Mouse (Mus musculus) intestine, postnatal 0 days (tissue): ENCODE measurements at regions not wholly inside any gene's neighbourhood (a gene's known extent, or its start where the extent isn't known, plus 50 kb on each side); places are given as distances from the start of the nearest gene placed in this dataset.
"Not testable (repeated sequence)": the region's sequence is repeated elsewhere in the genome, so short reads cannot be mapped to it uniquely, and the experiment has no call there.

Experiments
- ATAC-seq: fragments of 200-750 bp; cut with Nextera tagmentation; 2 replicates; pipeline ENCODE4 v1.8.0; 2017; ENCODE audit warnings: mild to moderate bottlenecking, moderate TSS enrichment, moderate library complexity
- H3K27ac ChIP-seq: fragments of 300-500 bp; sonication (generic); 2 replicates; pipeline ENCODE4 v1.5.1; 2014; ENCODE audit warnings: mild to moderate bottlenecking, low read depth, low read length, moderate library complexity
- H3K27me3 ChIP-seq: fragments of 300-500 bp; sonication (generic); replicated peaks from 2 replicates; pipeline ENCODE4 v1.6.1; 2014; ENCODE audit warnings: low read length, mixed read lengths; ENCODE audit not compliant: control insufficient read depth, insufficient read depth
- H3K36me3 ChIP-seq: fragments of 300-500 bp; sonication (generic); 2 replicates; pipeline ENCODE4 v1.6.1; 2014; ENCODE audit warnings: mild to moderate bottlenecking, moderate library complexity; ENCODE audit not compliant: control insufficient read depth, insufficient read depth
- H3K4me1 ChIP-seq: fragments of 300-500 bp; sonication (generic); replicated peaks from 2 replicates; pipeline ENCODE4 v1.6.1; 2014; ENCODE audit warnings: antibody characterized with exemption, low read length, mixed read lengths; ENCODE audit not compliant: control insufficient read depth, insufficient read depth
- H3K4me2 ChIP-seq: fragments of 300-500 bp; sonication (generic); replicated peaks from 2 replicates; pipeline ENCODE4 v1.6.1; 2014; ENCODE audit warnings: low read depth, mild to moderate bottlenecking, moderate library complexity
- H3K4me3 ChIP-seq: fragments of 300-500 bp; sonication (generic); 2 replicates; pipeline ENCODE4 v1.5.1; 2014; ENCODE audit warnings: low read depth, low read length
- H3K9ac ChIP-seq: fragments of 300-500 bp; sonication (generic); 2 replicates; pipeline ENCODE4 v1.6.1; 2014; ENCODE audit warnings: mild to moderate bottlenecking, low read depth, low read length
- H3K9me3 ChIP-seq: fragments of 300-500 bp; sonication (generic); 2 replicates; pipeline ENCODE4 v1.6.1; 2016; ENCODE audit warnings: mixed run types; ENCODE audit not compliant: control insufficient read depth
- CTCF ChIP-seq: sonication (generic); IDR thresholded peaks from 2 replicates; pipeline ENCODE4 v1.5.1; 2016; ENCODE audit warnings: low read depth, mild to moderate bottlenecking, control low read depth, antibody characterized with exemption, moderate library complexity
- WGBS: fragments of 180-500 bp; shearing (Covaris S2); extraction: QIAGEN DNeasy Blood & Tissue Kit; methylation state at CpG from one replicate; pipeline ENCODE4 v1.1.7; 2014; 5-methylcytosine and 5-hydroxymethylcytosine counted together

DNA sequence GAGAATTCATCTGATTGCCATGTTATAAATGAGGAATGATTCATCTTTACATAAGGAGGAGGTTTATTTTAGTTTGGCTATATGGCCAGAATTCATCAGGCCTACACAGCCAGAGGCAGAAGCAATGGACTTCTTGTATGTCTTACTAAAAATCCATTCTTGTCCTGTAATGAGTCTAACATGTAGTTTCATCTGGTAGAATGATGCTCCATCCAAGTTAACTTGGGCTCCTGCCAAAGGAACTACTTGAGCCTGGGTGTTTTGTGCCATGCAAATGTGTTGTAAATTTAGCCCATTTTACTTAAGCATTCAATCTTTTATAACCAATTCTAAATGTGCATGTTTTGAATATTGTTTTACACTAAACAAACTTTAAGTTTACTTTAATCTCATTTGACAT, 462.9 kb upstream of the Pom121l12 start:
- Histone ChIP-seq H3K4me2 (no peak overlapping the region), H3K9me3 (no peaks in the 10 kb centered on the region), H3K4me3 (no peak overlapping the region), H3K4me1 (no peaks in the 10 kb centered on the region), H3K27ac (no peak overlapping the region), H3K36me3 (no peaks in the 10 kb centered on the region), H3K27me3 (no peaks in the 10 kb centered on the region), H3K9ac (no peak overlapping the region)
- TF ChIP-seq CTCF: no peak
- no peak for ATAC-seq

DNA sequence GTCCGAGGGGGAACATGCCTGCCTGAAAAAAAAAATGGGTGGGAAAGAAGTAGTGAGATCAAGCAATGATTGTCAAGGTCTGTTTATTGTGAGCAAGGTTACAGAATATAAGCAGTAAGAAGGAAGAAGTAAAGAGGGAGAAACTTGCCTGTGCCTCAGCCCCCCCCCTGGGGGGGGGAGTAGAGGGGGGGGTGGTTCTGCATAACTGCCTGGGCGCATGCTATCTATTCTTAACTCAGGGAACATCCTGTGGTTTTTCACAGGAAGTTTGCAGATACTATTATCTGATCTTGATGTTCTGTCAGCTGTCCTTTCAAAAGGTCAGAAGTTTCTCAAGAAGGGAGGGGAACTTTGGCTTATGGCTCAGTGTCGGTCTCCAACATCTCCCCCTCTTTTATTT, 456.7 kb upstream of the Pom121l12 start:
- H3K9ac ChIP-seq, H3K27ac ChIP-seq, H3K27me3 ChIP-seq, H3K9me3 ChIP-seq, H3K4me2 ChIP-seq, H3K4me1 ChIP-seq, H3K4me3 ChIP-seq, ATAC-seq, H3K36me3 ChIP-seq: not testable (repeated sequence)
- 75% methylated on average over 3 of the region's 3 CpGs for WGBS

DNA sequence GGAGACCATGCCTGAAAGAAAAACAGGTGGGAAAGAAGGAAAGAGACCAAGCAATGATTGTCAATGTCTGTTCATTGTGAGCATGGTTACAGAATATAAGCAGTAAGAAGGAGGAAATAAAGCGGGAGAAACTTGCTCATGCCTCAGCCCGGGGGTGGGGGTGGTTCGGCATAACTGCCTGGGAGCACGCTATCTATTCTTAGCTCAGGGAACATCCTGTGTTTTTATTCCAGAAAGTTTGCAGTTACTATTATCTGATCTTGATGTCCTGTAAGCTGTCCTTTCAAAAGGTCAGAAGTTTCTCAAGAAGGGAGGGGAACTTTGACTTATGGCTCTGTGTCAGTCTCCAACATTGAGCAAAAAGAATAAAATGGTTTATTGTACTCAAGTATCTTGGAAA, 451.4 kb upstream of the Pom121l12 start:
- Histone ChIP-seq H3K4me3 (no peak overlapping the region), H3K4me1 (no peaks in the 10 kb centered on the region), H3K9ac (no peak overlapping the region), H3K36me3 (no peaks in the 10 kb centered on the region), H3K27me3 (no peaks in the 10 kb centered on the region), H3K4me2 (no peak overlapping the region), H3K27ac (no peak overlapping the region), H3K9me3 (no peaks in the 10 kb centered on the region)
- TF ChIP-seq CTCF: no peak
- WGBS: 79% methylated on average over 4 of the region's 4 CpGs
- no peak for ATAC-seq

DNA sequence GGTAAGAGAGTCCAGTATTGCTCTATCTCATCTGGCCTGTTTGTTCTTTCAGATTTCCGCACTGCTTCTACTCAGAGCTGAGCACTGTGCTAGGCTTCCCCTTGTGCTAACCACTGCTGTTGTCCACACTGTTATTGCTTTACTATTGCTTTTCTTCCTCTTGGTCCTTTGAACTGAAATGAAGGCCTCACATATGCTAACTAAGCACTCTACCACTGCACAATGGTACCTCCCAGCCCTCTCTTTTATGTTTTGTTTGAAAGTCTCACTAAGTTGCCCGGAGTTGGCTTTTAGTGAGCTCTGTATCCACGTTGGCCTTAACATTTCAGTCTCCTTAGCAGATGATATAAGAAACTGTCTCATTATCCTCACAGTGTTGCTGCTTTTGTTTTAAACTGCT, 439.7 kb upstream of the Pom121l12 start:
- 66% methylated on average over 3 of the region's 3 CpGs for WGBS
- Histone ChIP-seq H3K27ac (no peak overlapping the region), H3K36me3 (no peaks in the 10 kb centered on the region), H3K4me2 (no peak overlapping the region), H3K27me3 (no peaks in the 10 kb centered on the region), H3K4me3 (no peak overlapping the region), H3K4me1 (no peaks in the 10 kb centered on the region), H3K9ac (no peak overlapping the region), H3K9me3 (no peaks in the 10 kb centered on the region)
- ATAC-seq: no peak
- TF ChIP-seq CTCF: no peak

DNA sequence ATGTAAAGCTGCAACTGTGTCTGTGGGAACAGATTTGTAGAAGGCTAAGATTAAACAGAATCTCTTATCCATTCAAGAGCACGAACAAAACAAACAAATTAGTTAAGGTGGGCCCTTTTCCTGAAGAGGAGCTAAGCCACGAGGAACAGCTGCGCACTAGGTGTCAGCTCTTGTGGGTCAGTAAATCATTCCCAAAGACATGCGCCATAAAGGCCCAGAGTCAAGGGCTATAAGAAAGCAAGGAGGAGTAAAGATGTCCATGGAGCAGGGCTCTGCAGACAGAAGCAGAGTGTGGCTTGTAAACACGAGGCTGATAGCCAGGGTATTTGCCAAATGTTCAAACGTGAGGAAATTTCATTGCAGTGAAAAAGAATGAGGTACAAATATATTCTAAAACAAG, 429.6 kb upstream of the Pom121l12 start:
- H3K4me2 ChIP-seq: no peak overlapping the region
- 29% methylated on average over 6 of the region's 6 CpGs for WGBS
- no peaks in the 10 kb centered on the region for H3K9me3 ChIP-seq
- H3K36me3 ChIP-seq: no peaks in the 10 kb centered on the region
- no peak overlapping the region for H3K4me3 ChIP-seq
- ATAC-seq: no peak
- TF ChIP-seq CTCF: no peak
- no peaks in the 10 kb centered on the region for H3K4me1 ChIP-seq
- no peaks in the 10 kb centered on the region for H3K27me3 ChIP-seq
- H3K27ac ChIP-seq: no peak overlapping the region
- no peak overlapping the region for H3K9ac ChIP-seq

DNA sequence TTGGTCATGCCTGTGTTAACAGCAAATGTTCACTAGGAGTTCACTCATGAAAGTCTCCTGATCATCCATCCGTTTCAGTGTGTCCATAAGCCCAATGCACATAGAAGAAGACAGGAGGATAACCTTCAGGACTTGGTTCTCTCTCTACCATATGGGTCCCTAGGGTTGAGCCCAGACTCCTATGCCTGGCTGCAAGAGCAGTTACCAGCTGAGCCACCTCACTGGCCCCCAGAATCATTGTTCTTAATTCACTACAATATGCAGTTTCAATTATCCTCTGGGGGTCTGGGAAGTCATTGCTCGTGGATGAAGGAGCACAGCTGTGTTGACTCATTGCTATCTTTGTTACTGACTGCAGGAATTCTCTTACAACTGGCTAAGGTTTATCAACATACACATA, 424.5 kb upstream of the Pom121l12 start:
- 54% methylated on average over 2 of the region's 2 CpGs for WGBS
- Histone ChIP-seq H3K27me3 (no peaks in the 10 kb centered on the region), H3K4me2 (no peak overlapping the region), H3K4me1 (no peaks in the 10 kb centered on the region), H3K27ac (no peak overlapping the region), H3K9ac (no peak overlapping the region), H3K36me3 (no peaks in the 10 kb centered on the region), H3K9me3 (no peaks in the 10 kb centered on the region), H3K4me3 (no peak overlapping the region)
- no peak for ATAC-seq
- no peak for TF ChIP-seq CTCF

DNA sequence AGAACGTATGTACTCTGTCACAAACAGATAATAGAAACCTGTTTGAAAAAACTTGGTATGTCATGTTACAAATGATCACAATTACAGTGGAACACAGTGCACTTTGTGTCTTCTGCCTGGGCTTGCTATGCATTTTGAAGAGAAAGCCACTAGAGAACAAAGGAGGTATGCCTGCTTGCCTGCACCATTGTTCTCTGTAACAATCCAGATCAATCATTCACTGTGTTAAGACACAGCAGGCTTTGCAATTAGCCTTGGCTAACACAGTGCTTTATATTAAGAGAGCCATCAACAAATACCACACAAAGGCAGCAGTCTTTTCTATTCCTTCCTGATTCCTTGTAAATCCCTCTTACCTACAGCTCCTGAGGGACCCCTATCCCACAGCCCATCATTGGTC, 417.1 kb upstream of the Pom121l12 start:
- TF ChIP-seq CTCF: no peak
- no peak overlapping the region for H3K9ac ChIP-seq
- H3K27me3 ChIP-seq: no peaks in the 10 kb centered on the region
- WGBS: 40% methylated on average over 1 of the region's 1 CpGs
- H3K9me3 ChIP-seq: no peaks in the 10 kb centered on the region
- no peak overlapping the region for H3K4me3 ChIP-seq
- no peak overlapping the region for H3K4me2 ChIP-seq
- no peaks in the 10 kb centered on the region for H3K4me1 ChIP-seq
- ATAC-seq: no peak
- no peaks in the 10 kb centered on the region for H3K36me3 ChIP-seq
- H3K27ac ChIP-seq: no peak overlapping the region
